Mouse (Mus musculus) urinary bladder, postnatal 36 days (tissue): ENCODE data around the gene Cmtr1.
A peak's percentile ranks its signal among the peaks of the same experiment; 100 is the strongest.
"Not testable (repeated sequence)": the region's sequence is repeated elsewhere in the genome, so short reads cannot be mapped to it uniquely, and the experiment has no call there.

Experiments used
- DNase-seq, 2 experiments: peaks; one replicate each; pipeline ENCODE4 v3.0.0; 2022; ENCODE audit warnings: low spot score in 2 of 2, mixed read lengths in 1 of 2

Gene Cmtr1

GRCm38 (mm10) chr17:29704781-29705180, 44.4 kb downstream of the Cmtr1 start:
- no peak for DNase-seq

DNA sequence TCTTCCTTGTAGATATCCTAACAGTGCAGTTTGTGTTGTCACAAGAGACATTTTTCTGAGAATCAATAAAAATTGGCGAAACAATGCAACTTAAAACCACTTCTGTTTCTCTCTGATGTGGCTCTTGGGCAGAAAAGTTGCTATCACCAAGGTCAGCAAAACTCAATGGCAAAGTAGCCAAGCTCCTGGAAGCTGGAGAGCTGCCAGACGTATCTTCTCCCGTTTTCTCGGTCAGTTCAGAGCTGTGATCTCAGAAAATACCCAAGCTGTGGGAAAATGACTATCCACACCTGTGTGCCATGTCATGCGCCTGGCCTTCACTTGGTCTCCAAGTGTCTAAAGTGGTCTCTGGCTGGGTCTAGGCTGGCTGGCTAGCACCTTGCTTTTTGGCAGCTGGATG, 45.5 kb downstream of the Cmtr1 start:
- DNase-seq = no peak

DNA sequence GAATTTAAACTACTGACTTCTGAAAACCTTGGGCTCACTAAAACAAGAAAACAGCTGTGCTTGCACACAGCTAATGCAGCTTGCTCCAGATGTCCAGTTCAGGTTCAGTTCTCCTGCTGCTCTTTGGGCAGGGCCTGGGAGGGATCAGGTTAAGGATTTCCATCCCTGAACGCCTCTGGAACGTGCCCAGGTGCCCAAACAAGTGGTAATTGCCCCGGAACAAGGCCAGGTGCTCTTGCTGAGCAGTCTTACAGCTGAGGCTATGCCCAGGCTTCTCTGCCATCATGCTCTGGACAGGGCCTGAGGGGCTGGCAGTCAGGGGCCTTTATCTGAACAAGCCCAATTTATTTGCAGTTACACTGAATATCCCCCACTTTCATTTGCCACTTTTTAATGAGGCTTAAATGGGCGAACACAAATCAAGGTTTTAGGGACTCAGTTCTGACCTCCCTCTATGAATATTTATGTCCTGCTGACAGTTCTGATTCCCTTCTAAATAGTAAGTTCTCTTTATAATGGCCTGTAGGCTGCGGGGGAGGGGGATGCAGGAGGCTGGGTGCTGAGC, 46.7 kb downstream of the Cmtr1 start:
- no peak for DNase-seq

- no peak for DNase-seq
Observed at GRCm38 (mm10) chr17:29708783-29709182, 48.4 kb downstream of the Cmtr1 start.

DNA sequence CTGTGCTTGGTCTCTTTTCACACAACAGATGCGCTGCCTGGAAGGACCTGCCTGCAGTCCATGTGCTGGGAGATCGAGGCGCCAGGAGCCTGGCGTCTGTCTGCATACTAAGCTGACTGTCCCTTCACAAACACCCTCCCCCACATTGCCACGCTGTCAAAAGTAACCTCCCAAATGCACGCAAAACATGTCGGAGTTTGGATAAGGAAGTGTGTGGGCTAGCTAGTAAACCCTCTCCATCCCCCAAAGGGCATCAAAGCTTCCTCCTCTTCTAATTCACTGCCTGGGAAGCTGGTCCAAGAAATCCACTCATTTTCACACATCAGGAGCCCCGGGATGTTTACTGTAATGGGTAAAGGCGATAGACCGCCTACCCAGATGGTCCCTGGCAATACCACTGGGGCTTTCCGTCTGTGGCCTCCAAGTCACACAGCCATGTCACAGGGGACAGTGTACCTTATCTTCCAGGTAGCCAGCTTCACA, 50.2 kb downstream of the Cmtr1 start:
- DNase-seq = no peak

DNA sequence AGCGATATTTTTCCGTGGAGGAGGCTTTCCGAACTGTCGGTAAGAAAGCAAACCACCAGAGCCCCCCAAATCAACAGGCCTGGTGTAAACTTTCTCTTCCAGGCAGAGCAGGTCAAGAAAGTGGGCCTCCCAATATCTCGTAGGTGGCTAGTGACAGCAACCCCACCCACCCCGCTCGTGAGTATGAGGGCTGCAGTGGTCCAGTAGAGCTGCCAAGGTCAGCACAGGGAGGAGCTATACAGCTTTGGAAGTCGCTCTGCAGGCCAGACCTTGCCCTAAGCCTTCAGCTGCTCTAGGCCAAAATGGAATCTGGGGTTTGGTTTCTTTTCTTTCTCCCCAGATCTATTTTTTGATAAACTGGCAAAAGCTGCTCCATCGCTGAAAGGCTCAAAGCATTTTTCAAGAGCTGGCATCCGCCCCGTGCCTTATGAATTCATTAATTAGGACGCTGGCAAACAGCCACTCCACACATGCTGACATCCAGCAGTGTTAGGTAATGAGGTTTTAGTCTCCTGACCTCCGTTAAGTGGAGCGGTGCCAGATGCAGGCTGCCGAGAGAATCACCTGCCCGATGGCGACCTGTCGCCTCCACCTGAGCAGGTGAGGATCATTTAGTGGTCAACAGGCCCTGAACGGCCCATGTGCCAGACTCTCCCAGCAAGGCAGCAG, 50.8 kb downstream of the Cmtr1 start:
- DNase-seq = no peak

GRCm38 (mm10) chr17:29711745-29712431, 51.5 kb downstream of the Cmtr1 start:
- no peak for DNase-seq

- no peak for DNase-seq
Observed at GRCm38 (mm10) chr17:29712565-29712964, 52.2 kb downstream of the Cmtr1 start.

DNA sequence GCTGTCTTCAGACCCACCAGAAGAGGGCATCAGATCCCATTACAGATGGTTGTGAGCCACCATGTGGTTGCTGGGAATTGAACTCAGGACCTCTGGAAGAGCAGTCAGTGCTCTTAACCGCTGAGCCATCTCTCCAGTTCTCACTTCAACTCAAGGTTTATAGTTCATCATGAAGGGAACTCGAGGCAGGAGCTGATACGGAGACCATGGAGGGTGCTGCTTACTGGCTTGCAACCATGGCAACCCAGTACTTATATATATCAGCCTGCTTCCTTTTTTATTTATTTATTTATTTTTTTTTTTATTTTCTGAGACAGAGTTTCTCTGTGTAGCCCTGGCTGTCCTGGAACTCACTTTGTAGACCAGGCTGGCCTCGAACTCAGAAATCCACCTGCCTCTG, 53.3 kb downstream of the Cmtr1 start:
- DNase-seq = not testable (repeated sequence)

- peak; percentile 93 to 96 for DNase-seq
Observed at GRCm38 (mm10) chr17:29716732-29717445, 56.5 kb downstream of the Cmtr1 start, which contains the start of gene Ccdc167. TSS of gene Ccdc167 (minus strand) at chr17:29717044.

DNA sequence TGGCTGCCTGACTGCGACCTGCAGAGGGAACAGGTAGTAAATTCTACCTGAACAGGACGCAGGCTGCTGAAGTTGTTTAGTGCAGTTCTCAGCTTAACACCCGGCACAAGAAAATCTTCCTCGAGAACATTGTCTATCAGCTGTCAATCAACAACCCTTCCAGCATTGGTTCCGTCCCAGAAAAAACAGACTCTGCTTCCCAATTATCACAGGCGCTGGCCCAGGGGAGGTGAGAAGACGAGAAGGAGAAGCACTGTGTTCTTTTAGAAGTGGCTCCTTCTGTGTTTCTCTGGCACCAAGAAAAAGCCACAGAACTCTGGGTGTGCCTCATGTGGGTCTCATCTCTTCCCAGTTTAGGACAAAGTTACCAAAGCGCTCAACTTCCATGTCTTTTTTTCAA, 58.3 kb downstream of the Cmtr1 start:
- no peak for DNase-seq

GRCm38 (mm10) chr17:29719628-29720575, 59.5 kb downstream of the Cmtr1 start:
- no peak for DNase-seq

- no peak for DNase-seq
Observed at GRCm38 (mm10) chr17:29720755-29721365, 60.5 kb downstream of the Cmtr1 start.

DNA sequence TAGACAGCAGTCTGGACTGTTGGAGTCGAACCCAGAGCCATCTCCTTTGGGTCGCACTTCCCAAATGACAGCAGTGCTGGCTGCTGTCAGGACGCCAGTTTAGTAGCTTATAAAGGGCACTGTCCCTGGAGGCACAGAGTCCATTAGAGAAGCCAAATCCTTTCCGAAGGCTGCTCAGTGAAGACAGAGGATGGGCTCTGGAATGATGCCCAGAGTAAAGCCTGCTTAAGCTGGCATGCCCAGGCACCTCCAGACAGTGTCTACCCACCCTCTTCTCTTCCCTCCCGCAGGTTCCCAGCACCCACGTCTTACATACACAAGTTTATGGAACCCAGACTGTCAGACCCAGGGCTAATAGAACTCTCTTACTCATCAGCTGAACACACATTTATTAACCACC, 64.2 kb downstream of the Cmtr1 start:
- DNase-seq = no peak

- no peak for DNase-seq
Observed at GRCm38 (mm10) chr17:29725027-29725620, 64.7 kb downstream of the Cmtr1 start.

DNA sequence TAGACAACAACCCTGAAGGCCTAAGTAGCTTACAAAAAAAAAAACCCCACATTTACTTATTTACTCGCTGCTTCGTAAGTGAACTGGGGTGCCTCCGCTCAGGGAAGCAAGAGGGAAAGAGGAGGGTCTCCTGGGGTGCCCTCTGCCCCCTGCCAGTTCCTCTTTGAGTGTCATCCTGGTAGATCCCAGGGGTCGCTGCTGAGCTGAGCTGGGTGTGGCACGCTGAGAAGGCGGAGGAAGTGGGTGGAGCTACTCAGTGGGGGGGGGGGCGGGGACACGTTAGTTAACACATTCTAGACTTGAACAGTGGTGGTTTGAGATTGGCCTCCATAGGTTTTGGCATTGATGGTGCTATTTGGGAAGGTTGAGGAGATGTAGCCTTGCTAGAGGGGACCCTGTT, 67.7 kb downstream of the Cmtr1 start:
- no peak for DNase-seq

DNA sequence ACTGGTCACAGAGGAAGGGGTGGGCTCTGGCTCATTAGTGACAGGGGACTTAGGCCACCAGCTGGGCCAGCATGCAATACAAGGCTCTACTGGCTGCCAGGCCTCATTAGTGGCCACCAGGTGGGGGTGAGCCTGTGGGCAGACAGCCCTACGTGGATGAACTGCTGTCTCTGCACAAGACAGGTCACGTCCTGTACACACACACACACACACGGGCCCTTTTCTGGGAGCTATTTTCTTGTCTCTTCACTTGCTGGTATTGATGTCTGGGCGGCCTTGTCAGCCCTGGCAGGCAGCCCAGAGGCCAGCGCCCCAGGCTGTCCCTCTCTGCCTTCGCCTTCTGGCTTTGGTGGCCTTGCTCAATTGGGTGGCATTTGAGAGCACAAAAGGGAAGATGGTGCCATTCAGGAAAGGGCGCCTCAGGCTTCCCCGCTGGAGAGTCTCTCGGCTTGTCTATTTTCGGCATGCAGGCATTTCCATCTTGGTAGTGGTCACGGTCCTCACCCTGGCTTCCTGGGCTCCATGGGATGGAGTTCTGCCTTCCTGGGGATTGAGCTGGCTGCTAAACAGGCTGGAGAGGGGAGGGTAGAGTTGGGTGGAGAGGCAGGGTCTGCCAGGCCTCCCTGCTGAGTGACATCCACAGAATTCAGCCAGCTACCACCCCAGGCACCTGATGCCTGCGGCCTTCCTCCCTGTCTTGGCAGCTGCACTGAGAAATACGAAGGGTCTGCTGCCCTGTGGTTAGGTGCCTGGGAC, 70.3 kb downstream of the Cmtr1 start:
- DNase-seq = no peak

GRCm38 (mm10) chr17:29731266-29731952, 71.0 kb downstream of the Cmtr1 start:
- no peak for DNase-seq

- DNase-seq = no peak
Observed at GRCm38 (mm10) chr17:29731953-29732325, 71.5 kb downstream of the Cmtr1 start.
